Mouse (Mus musculus): ENCODE data around the gene Wfdc2.

DNA sequence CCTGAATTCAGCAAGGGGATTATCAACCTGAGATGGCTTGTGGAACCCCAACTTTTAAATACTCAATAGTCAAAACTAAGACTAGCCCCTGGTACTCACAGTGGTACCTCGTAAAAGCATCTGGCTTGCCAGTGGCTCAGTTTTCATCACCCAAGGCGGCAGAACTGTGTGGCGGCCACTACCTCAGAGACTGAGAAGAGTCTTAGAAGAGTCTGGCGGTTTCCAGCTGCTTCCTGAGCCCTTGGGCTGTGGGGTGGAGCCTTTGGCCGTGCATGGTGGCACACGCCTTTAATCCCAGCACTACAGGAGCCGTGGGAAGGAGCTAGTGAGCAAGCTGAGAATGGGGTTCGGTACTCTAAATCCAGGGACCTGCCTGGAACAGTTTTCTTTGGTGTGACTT is 39.9 kb upstream of the Wfdc2 start:
- TF ChIP-seq POLR2A (IDR thresholded peaks at IDR 0.05; ENCODE audit: control insufficient read depth, extremely low read depth, insufficient read depth, low read length, poor library complexity) (no peak), CTCF (IDR thresholded peaks at IDR 0.05; ENCODE audit: borderline replicate concordance, control insufficient read depth, extremely low read depth, insufficient read depth, low read length, poor library complexity) (no peak)
